Mouse (Mus musculus) kidney, embryonic 14.5 days (tissue): Measurements from ENCODE around the gene Psma3. TPM values are rescaled to one million over a fixed set of nuclear protein-coding genes. Genes with fewer than 3 reads are reported as not detected.

Experiments used
- polyA plus RNA-seq: library from polyadenylated mRNA; unstranded; fragments of >200 nt; fragmentation: Nextera tagmentation; extraction: Ambion mirVana; gene quantifications from 2 replicates; pipeline ENCODE4 v1.2.1, GENCODE M21; 2014

Gene Psma3
- polyA plus RNA-seq, 1 experiment from 2014 or later = 686 TPM

Other genes with a start within 250 kb of the Psma3 start
- 10.8 and 17.4 TPM in 2 replicates for gene Frmd6, start 149.1 kb upstream of the Psma3 start, polyA plus RNA-seq
- 249 and 257 TPM in 2 replicates for gene Actr10, start 36.8 kb upstream of the Psma3 start, polyA plus RNA-seq
- 24.2 and 37.7 TPM in 2 replicates for gene Arid4a, start 41.4 kb downstream of the Psma3 start, polyA plus RNA-seq
- not detected in 2 replicates for gene Tomm20l, start 136.8 kb downstream of the Psma3 start, polyA plus RNA-seq
- 90.7 and 114 TPM in 2 replicates for gene Timm9, start 162.1 kb downstream of the Psma3 start, polyA plus RNA-seq
- gene 2700049A03Rik, start 162.2 kb downstream of the Psma3 start, polyA plus RNA-seq = 13.7 and 19.8 TPM in 2 replicates